Mouse (Mus musculus) 3134 (cell line): ENCODE data around the gene Gpc3.
"Not testable (repeated sequence)": the region's sequence is repeated elsewhere in the genome, so short reads cannot be mapped to it uniquely, and the experiment has no call there.

Experiments used
- DNase-seq: peaks from one replicate; pipeline ENCODE4 v3.0.0-alpha.2; 2011; ENCODE audit warnings: low spot score; ENCODE audit not compliant: insufficient read length; ENCODE audit errors: extremely low read depth

Gpc3 gene

GRCm38 (mm10) chrX:52288792-52289191 lies 325.0 kb downstream of the Gpc3 start:
- DNase-seq = no peak

- no peak for DNase-seq
Observed at GRCm38 (mm10) chrX:52287944-52288343, 325.8 kb downstream of the Gpc3 start.

- DNase-seq = no peak
Observed at GRCm38 (mm10) chrX:52282070-52282469, 331.7 kb downstream of the Gpc3 start.

- DNase-seq = peak; percentile 5
Observed at GRCm38 (mm10) chrX:52281103-52281900, 332.4 kb downstream of the Gpc3 start.

DNA sequence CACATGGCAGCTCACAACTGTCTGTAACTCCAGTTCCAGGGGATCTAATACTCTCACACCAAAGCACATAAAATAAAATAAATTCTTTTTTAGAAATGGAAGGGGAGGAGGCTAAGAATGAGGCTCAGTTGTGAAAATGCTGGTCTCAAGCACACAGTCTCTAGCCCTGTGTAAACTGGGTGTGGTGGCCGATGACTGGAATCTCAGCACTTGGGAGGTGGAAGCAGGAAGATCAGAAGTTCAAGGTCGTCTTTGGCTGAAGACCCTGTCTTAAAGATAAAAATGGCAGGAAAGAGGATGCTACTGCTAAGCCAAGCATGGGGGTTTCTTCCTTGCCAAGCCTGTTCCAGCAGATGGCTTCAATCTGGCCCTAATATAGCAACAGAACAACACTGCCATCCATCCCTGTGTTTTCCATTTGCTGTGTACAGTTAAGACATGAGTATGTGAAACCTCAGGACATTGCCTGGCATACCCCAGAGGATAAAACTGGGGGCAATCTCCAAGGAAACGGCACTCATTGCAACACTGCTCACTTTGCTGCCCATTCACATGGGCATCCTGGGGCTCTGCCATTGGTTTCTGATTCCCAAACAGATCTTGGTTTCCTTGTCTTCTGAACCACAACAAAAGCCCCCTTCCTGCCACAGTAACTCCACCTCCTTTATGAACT lies 334.9 kb downstream of the Gpc3 start:
- DNase-seq = no peak

DNA sequence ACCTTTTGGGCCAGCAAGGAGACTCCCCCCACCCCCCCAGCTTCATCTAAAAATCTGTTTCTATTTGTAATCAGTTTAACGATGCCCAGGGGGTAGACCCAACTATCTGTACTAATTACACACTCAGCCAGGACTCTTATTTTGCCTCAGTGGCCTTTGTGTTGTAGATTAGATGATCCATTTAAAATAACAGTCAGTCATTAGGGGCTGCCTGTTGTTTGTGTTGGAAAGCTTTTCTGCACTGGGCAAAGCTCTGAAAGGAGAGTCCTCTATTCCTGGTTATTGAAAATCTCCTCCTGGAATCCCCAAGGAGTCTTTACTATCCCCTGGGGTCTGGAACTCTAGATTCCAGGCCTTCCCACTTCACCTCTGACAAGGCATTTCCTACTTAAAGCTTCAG lies 336.2 kb downstream of the Gpc3 start:
- DNase-seq = no peak

DNA sequence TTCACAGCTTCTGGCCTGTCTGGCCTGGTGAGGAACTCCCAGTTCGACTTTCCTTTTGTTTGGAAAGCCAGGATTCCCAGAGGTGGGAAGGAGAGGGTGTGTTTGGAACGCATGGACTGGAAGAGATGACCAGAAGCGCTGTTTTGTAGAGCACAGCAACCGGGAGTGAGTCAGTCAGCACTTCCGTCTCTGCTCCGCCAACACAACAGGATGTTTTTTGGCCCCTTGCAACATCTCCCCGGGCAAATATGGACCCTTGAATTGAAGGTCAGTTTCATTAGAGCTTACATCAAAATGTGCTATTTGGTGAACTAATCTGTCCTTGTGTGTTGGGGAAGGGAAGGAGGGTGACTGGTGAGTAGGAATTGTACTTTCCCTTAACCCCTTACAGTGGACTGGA lies 340.7 kb downstream of the Gpc3 start:
- DNase-seq = no peak

GRCm38 (mm10) chrX:52261991-52262390 lies 351.8 kb downstream of the Gpc3 start:
- peak; percentile 63 for DNase-seq

DNA sequence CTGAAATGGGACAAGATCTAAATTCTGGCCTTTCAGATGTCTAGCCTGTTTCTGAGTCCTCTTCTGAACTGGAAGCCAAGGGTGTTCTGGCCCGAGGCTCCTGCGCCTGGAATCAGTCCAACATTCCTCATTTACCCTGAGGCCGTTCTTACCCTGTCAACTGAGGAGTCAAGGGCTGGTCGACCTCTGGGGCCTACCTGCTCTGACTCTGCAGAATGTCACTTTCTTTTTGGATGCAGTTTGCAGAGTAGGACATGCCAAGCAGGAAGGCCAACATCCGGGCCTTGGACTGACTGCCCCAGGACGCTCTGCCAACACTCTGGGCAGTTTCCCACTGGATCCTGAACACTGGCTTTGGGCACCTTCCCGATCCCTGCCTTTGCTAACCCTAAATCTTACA lies 352.2 kb downstream of the Gpc3 start:
- no peak for DNase-seq

GRCm38 (mm10) chrX:52259771-52260170 lies 354.0 kb downstream of the Gpc3 start:
- not testable (repeated sequence) for DNase-seq

GRCm38 (mm10) chrX:52254526-52254925 lies 359.2 kb downstream of the Gpc3 start:
- DNase-seq = no peak

DNA sequence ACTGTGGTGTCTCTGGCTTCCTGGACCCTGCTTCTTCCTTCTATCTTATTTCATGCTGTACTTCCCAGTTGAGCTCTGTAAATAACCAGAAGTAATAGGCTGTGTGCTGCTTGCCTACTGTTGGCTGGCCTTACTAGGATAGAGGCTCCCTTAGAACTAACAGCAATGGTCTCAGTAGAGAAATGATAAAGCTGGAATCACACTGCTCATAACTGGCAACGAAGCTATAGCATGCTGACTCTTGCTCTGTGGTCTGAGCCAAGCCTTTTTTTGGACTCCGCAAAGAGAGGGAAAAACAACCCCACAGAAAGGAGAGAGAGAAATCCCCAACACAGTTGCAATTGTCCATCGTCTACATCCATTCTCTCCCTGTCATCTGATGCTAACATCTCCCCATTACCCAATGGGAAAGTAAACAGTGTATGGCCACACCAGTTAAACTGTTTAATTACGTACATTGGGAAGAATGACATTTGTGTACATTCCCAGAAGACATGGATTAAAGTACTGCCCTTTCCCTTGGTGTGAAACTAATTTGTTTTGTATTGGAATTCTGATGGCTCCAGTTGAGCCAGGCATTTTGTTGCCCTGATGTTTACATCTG lies 368.0 kb downstream of the Gpc3 start:
- no peak for DNase-seq

DNA sequence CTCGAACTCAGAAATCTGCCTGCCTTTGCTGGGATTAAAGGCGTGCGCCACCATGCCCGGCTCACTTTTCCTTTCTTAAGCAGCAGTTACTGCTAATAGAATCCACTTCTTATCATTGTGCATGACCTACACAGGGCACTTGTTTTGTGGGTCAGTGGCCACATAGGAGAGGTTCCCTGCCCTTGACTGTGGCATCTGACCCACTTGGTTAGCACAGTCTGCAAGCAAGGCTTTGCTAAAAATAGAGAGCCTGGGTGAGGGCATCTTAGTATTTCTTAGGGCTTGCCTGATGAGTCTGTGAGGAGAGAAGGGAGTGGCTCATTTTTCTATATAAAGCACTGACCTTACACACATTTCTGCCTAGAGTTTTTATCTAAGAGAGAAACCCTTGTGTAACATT lies 376.3 kb downstream of the Gpc3 start:
- DNase-seq = no peak

DNA sequence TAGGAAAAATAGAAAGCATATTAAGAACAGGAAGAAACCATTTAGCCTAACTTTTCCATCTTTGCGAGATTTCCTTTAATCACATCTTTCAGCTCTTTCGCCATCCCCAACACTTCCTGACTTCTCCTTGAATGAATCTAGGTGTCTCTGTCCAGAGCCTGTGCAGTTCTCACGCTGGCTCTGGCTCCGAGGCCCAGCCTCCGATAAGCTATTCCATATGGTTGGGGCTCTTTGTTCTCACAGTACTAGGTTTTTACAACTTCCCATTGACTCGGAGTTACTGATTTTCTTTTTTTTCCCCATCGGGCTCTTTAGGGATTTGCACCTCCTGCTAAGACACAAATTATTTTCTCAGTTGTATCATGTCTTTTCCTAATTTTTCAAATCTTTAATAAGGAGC lies 381.8 kb downstream of the Gpc3 start:
- DNase-seq = no peak

- no peak for DNase-seq
Observed at GRCm38 (mm10) chrX:52230711-52231110, 383.0 kb downstream of the Gpc3 start.
